Mouse (Mus musculus) pancreas, adult 10 weeks (tissue): ENCODE data around the gene Rgl2. TPM values are rescaled to one million over a fixed set of nuclear protein-coding genes. Genes with fewer than 3 reads are reported as not detected.

Experiments used
- polyA plus RNA-seq: library from polyadenylated mRNA; stranded (reverse); fragments of 350-450 nt; fragmentation: Illumina TruSeq; extraction: RNeasy Lipid Tissue Mini Kit (QIAGEN cat#74804); gene quantifications from one replicate; pipeline ENCODE4 v1.2.3, GENCODE M21; 2015; ENCODE audit warnings: low read depth, low replicate concordance; ENCODE audit not compliant: insufficient read depth

Gene Rgl2
- polyA plus RNA-seq, result 33.8 TPM

GRCm38 (mm10) chr17:33929371-33930279 is at the start of gene Rgl2:
Rgl2 (plus strand) TSS chr17:33929543.

GRCm38 (mm10) chr17:33890533-33891059 is 38.7 kb upstream of the Rgl2 start, which contains the start of gene Kifc1:
Kifc1 (minus strand) TSS chr17:33890661.

GRCm38 (mm10) chr17:33904835-33905234 is 24.5 kb upstream of the Rgl2 start, which contains the start of gene Platr17:
Platr17 (plus strand) TSS chr17:33905135.

GRCm38 (mm10) chr17:33909077-33909868 is 20.1 kb upstream of the Rgl2 start, which contains the start of gene Daxx:
Daxx (plus strand) TSS chr17:33909414.

GRCm38 (mm10) chr17:33915671-33916250 is 13.6 kb upstream of the Rgl2 start, which contains the start of the genes Tapbp and Zbtb22:
Tapbp (plus strand) TSS chr17:33915899.
Zbtb22 (plus strand) TSS chr17:33915904.

GRCm38 (mm10) chr17:33940206-33940805 is 11.0 kb downstream of the Rgl2 start, which contains the start of the genes Pfdn6 and Wdr46:
Pfdn6 (minus strand) TSS chr17:33940343.
Wdr46 (plus strand) TSS chr17:33940660.

GRCm38 (mm10) chr17:33951021-33951946 is 21.9 kb downstream of the Rgl2 start, which contains the start of gene B3galt4:
B3galt4 (minus strand) TSS chr17:33951488.

GRCm38 (mm10) chr17:33955555-33956214 is 26.3 kb downstream of the Rgl2 start, which contains the start of the genes Vps52 and Rps18:
Vps52 (plus strand) TSS chr17:33955812.
Rps18 (minus strand) TSS chr17:33956001.

Other genes with a start within 250 kb of the Rgl2 start
- gene Hnrnpm, start 242.7 kb upstream of the Rgl2 start, polyA plus RNA-seq, result 32.3 TPM
- gene March2, start 210.9 kb upstream of the Rgl2 start, polyA plus RNA-seq, result 16.5 TPM
- gene Rab11b, start 169.0 kb upstream of the Rgl2 start, polyA plus RNA-seq, result 23.5 TPM
- gene Angptl4, start 147.7 kb upstream of the Rgl2 start, polyA plus RNA-seq, result 6.9 TPM
- 38.1 TPM for gene Kank3, start 119.0 kb upstream of the Rgl2 start, polyA plus RNA-seq
- gene Rps28, start 105.0 kb upstream of the Rgl2 start, polyA plus RNA-seq, result 1,005 TPM
- gene Ndufa7, start 105.0 kb upstream of the Rgl2 start, polyA plus RNA-seq, result 92.9 TPM
- 11.7 TPM for gene Cd320, start 86.5 kb upstream of the Rgl2 start, polyA plus RNA-seq
- not detected for gene Gm7029, start 55.7 kb upstream of the Rgl2 start, polyA plus RNA-seq
- gene Kifc1, start 38.9 kb upstream of the Rgl2 start, polyA plus RNA-seq, result 0.59 TPM
- not detected for gene Platr17, start 24.4 kb upstream of the Rgl2 start, polyA plus RNA-seq
- gene Daxx, start 20.1 kb upstream of the Rgl2 start, polyA plus RNA-seq, result 9.3 TPM
- 40.4 TPM for gene Tapbp, start 13.6 kb upstream of the Rgl2 start, polyA plus RNA-seq
- gene Zbtb22, start 13.6 kb upstream of the Rgl2 start, polyA plus RNA-seq, result 4.3 TPM
- 33.2 TPM for gene Pfdn6, start 10.8 kb downstream of the Rgl2 start, polyA plus RNA-seq
- 3.8 TPM for gene Wdr46, start 11.1 kb downstream of the Rgl2 start, polyA plus RNA-seq
- gene B3galt4, start 21.9 kb downstream of the Rgl2 start, polyA plus RNA-seq, result 2.8 TPM
- 12.3 TPM for gene Vps52, start 26.3 kb downstream of the Rgl2 start, polyA plus RNA-seq
- 762 TPM for gene Rps18, start 26.5 kb downstream of the Rgl2 start, polyA plus RNA-seq
- gene H2-K1, start 70.8 kb downstream of the Rgl2 start, polyA plus RNA-seq, result 424 TPM
- 14.0 TPM for gene Ring1, start 95.1 kb downstream of the Rgl2 start, polyA plus RNA-seq
- 55.1 TPM for gene H2-Ke6, start 98.5 kb downstream of the Rgl2 start, polyA plus RNA-seq
- 42.1 TPM for gene Slc39a7, start 102.1 kb downstream of the Rgl2 start, polyA plus RNA-seq
- 19.4 TPM for gene Rxrb, start 102.3 kb downstream of the Rgl2 start, polyA plus RNA-seq
- gene Col11a2, start 109.9 kb downstream of the Rgl2 start, polyA plus RNA-seq, result 1.9 TPM
- not detected for gene H2-Oa, start 162.8 kb downstream of the Rgl2 start, polyA plus RNA-seq
- gene H2-DMa, start 190.0 kb downstream of the Rgl2 start, polyA plus RNA-seq, result 2.6 TPM
- gene Brd2, start 193.1 kb downstream of the Rgl2 start, polyA plus RNA-seq, result 51.9 TPM
- gene H2-DMb2, start 213.8 kb downstream of the Rgl2 start, polyA plus RNA-seq, result 1.9 TPM
- gene H2-DMb1, start 223.5 kb downstream of the Rgl2 start, polyA plus RNA-seq, result 7.8 TPM